Mouse (Mus musculus) kidney, adult 2 months (tissue): ENCODE measurements at regions not wholly inside any gene's neighbourhood (a gene's known extent, or its start where the extent isn't known, plus 50 kb on each side); places are given as distances from the start of the nearest gene placed in this dataset.

ENCODE experiments used
- CTCF ChIP-seq: fragments of 200-500 bp; conservative IDR thresholded peaks from 2 replicates; pipeline ENCODE4 v1.5.1; 2011; ENCODE audit warnings: low read depth, mild to moderate bottlenecking, control low read depth, low read length, moderate library complexity, mixed read lengths; ENCODE audit not compliant: insufficient read depth, insufficient read length
- POLR2A ChIP-seq: fragments of 200-500 bp; IDR thresholded peaks from one replicate; pipeline ENCODE4 v1.6.1; 2011; ENCODE audit warnings: low read depth, low read length, control low read depth

- TF ChIP-seq CTCF (no peak), POLR2A (no peak)
Measured at GRCm38 (mm10) chr6:100939042-100939441, 105.6 kb downstream of the Ppp4r2 start.
